Mouse (Mus musculus) mouse embryonic stem cell (cell line): ENCODE results near the gene Rbm4b.

ENCODE experiments used
- in situ Hi-C, 2 experiments: fragments of 300-500 bp; cut with MboI; formaldehyde crosslinking; loops; 1 replicate in 1 of 2; 3 replicates in 1 of 2; pipeline ENCODE4 v1.14.3; 2019 to 2020; ENCODE audit warnings: low sequenced_read_pairs in 2 of 2, low pct_unique_long_range_greater_than_20kb in 1 of 2, mixed read lengths in 1 of 2; ENCODE audit not compliant: unreplicated experiment in 1 of 2

Gene Rbm4b

DNA sequence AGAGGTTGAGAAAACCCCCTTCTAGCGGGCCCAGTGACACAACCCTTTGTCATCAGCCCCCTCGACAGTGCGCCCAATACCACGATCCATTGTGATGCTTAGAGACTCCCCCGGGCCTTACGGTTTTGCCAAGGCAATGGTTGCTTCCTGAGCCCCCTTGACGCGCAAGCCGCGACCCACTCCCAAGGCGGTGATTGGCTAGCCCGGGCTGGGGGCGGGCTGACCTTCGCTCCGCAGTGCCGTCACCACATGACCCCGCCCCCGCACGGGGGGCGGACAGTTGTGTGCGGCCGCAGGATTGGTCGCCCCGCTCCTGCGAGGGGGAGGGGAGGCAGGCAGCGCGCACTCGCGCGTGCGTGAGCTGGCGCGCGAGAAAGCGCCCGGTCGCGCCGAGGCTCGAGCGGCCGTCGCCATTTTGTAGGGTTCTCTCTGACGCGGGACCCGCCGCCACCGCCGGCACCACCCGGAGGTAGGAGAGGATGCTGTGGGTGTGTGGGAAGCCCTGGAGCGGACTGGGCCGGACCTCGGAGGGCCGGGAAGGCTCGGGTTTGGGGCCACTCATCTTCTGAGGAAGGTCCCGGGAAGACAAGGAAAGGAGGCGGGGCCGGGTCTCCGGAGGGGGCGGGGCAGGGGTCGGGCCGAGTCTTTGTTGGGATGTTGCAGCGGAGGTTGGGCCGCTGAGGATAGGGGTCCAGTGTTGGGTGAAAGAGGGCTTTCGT lies at the start of gene Rbm4b:
Gene Rbm4b, plus strand, starts transcription at position 305 of the 719 bp plus-strand sequence.
- in situ Hi-C loops: no loop called here

DNA sequence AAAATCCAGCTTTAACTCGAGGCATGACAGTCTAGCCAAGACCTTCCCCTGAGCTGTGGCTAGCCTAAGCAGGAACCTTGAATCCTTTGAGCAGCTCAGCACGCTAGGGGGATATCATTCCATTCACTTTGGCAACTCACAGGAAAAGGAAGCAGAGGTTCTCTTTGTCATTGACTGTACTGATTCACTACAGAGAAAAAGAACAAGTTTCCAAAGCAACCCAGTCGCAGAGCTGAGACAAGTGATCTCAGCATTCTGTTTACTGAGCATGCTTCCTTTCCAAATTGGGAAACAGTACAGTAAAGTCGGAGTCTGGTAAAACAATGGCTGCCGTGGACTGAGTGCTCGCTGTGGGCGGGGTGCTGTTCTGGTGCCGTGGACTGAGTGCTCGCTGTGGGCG lies 47.5 kb upstream of the Rbm4b start:
- in situ Hi-C loops: no loop called here

DNA sequence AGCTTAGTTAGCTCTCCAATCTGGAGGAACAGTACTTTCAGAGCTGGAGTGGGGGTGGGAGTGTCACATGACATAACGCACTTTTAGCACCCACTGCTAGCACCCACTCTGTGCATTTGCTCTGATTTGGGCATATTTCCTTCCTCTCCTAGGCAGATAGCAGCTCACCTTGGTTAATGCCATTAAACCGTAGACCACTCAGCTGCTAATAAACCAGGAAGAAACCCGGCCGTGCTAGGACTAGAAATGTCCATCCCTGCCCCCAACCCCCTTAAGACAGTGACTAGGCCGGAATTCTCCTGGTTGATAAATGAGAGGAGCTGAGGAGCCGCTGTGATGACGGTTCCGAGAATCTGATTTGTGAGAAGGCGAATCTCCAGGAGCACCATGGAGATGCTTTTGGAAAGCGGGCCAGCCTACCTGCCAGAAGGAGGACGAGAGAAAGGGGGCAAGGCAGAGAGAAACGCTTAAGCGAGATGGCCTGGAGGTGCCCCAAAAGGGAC lies 45.1 kb upstream of the Rbm4b start, which contains the start of gene Sptbn2:
Gene Sptbn2, plus strand, starts transcription at position 70 of the 503 bp plus-strand sequence.
- in situ Hi-C loops: no loop called here

DNA sequence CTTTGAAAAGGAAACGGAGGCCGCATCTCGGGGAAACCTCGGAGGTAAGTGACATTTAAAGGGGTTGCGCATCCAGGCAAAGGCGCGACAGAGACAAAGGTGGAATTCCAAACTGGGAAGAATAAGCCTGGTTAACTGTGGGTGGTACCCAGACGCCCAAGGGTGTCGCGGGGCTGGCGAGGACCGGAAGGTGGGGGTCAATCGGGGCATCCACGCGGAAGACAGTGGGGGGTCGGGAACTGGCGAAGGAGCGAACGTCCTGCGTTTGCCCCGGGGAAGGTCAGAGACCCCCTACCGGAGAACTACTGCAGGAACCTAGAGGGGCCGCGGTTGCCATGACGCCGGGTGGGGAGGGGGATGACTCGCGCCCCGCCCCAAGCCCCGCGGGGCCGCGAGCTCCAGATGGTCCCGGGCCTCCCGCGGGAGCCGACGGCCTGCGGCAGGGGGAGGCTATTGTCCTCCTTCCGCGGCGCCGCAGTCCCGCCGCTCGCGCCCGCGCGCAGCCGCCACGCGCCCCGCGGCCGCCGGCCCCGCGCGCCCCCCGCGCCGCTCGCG lies 44.6 kb upstream of the Rbm4b start:
- in situ Hi-C loops: no loop called here

DNA sequence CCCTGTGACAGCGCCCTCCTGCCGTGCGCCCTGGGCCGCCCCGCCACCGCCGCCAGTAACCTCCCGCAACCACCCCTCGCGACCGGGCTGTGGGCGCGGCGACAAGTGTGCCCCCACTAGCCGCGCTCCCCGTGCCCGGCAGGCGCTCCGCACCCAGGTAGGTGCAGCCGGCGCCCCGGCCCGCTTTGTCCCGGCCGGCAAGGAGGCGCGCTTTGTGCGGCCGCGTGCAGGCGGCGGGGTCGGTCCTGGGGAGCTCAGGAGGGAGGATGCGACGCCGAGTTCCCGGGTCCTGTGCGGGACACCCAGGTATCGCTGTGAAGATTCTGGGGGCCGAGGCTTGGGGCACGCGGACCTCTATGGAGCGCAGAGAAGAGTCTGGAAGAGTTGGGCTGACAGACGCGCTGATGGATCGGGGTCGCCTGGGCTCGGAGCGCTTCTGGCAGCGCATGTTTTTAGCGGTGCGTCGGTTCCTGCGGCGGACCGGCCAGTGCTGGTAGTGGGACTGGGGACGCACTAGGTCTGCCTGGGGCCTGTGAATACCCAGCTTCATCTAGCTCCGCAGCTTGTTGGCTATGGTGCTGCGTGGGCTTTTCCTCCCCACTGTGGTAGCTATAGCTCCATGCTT lies 44.0 kb upstream of the Rbm4b start:
- in situ Hi-C loops: no loop called here

DNA sequence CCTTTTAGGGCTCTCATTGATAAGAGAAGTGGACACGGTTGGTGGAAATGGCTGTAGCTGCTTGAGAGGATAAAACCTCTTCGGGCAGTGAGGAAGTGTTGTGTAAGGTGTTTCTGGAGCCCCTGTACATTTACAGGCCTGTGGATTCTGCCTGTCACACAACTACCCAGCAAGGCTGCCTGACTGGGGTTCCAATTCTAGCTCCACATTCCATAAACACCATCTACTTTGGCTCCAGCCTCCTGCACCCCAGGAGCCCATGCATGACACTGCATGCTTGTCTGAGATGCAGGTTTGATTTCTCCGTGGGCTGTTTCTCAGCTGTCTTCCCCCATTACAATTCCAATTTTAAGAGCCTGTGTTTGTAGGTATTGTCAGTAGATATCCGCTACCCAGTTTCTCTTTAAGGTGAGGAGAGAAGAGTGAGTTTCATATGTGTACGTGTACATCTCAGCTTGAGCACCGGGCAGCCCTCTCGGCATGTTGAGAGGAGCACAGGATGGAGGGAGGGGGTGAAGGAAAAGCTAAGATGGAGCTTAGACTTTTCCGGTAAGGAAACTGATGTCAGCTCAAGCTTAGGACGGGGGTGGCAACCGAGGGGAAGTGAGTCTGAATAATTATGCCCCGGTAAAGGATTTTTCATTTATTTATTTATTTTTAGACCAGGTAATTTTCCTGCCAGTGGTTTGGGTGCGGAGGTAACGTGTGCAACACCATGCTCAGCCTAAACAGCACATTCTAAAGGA lies 43.3 kb upstream of the Rbm4b start:
- in situ Hi-C loops: no loop called here

DNA sequence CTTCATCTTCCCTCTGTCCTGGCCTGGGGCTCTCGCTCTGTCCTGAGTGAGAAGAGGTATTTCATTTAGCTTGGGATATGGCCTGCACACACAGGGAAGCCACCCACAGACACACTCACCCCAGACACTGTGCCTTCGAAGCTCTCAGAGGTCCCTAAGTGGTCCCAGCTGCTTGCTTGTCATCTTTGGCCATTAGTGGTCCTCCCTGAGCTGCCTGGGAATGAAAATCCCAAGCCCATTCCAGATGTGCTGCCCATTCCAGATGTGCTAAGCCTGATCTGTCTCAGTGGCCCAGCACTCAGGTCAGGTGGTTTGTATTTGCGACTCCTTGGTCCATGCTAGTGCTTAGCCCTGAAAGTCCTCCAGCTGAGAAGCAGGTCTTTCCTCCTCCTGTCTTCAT lies 42.4 kb upstream of the Rbm4b start:
- in situ Hi-C loops: no loop called here

DNA sequence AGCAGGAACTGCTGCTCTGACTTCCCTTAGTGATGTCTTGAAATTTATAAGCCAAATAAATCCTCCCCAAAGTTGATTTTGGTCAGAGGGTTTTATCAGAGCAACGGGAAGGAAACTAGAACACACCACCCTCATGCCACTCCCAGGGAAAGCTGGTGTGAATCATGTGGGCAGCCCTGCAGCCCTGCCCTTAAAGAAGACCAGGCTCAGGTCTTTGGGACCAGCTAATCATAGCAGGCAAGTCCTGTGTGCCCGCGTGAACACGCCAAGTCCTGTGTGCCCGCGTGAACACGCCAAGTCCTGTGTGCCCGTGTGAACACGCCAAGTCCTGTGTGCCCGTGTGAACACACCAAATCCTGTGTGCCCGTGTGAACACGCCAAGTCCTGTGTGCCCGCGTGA lies 39.5 kb upstream of the Rbm4b start:
- in situ Hi-C loops: no loop called here

DNA sequence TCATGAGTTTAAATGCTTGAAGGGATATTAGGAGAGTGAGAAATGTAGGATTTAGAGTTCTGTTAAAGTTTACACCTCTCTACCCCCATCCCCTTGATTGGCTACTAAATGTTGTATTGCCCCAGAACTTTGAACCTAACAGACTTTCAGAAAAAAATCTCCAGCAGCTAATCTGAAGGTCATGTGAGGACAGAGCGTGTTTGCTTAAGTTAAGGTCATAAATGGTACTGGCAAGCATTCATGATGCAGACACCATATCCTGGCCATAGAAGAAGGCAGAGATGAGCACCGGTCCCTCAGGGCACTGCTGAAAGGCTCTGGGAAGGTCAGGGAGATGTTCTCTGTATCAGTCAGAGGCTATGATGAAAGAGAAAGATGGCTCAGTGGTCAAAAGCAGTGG lies 39.0 kb upstream of the Rbm4b start:
- in situ Hi-C loops: no loop called here

DNA sequence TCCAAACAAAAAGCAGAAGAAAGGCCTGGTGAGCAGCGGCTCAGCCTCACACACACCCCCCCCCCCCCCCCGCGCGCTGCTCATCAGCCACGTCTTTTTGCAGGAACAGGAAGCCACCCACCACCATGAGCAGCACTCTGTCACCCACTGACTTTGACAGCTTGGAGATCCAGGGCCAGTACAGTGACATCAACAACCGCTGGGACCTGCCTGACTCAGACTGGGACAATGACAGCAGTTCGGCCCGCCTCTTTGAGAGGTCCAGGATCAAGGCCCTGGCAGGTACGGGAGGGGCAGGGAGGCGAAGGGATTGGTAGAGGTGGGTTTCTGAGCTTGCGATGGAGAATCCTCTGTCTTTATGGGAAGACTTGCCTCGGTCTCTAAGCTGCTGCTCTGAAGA lies 37.6 kb upstream of the Rbm4b start:
- in situ Hi-C loops: no loop called here

DNA sequence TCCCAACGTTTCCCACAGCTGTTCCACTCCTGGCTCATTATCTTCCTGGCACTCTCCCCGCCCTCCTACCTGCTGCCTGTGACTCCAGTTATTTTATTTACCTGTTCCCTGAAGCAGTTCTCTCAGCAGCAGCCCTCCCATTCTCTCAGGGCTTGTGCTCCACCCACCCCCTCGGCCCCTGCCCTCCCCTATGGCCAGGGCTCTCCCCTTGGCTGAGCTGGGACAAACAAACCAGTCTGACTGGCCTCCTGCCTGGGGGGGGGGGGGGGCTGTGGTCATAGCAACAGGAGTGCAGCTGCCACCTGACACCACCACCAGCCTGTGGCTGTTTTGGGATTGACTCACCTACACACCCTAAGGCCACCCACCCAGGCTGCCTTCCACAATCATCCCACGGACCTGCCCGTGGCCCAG lies 36.9 kb upstream of the Rbm4b start:
- in situ Hi-C loops: no loop called here

DNA sequence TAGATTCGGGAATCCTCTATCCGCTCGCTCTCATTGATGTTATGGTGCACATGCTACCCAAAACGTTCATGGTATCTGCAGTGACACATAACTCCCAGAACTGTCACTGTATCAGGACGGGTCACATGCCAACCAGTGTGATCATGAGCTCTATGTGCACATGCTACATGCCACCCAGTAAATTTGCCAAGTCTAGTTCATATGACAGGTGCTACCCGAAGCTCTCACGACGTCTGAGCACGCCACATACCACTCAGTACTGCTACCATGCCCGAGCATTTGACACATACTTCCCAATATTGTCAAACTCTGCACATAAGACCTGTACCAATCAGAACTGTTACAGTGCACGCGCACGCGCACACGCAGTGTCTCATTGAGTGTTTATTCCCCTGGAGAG lies 36.2 kb upstream of the Rbm4b start:
- in situ Hi-C loops: no loop called here

DNA sequence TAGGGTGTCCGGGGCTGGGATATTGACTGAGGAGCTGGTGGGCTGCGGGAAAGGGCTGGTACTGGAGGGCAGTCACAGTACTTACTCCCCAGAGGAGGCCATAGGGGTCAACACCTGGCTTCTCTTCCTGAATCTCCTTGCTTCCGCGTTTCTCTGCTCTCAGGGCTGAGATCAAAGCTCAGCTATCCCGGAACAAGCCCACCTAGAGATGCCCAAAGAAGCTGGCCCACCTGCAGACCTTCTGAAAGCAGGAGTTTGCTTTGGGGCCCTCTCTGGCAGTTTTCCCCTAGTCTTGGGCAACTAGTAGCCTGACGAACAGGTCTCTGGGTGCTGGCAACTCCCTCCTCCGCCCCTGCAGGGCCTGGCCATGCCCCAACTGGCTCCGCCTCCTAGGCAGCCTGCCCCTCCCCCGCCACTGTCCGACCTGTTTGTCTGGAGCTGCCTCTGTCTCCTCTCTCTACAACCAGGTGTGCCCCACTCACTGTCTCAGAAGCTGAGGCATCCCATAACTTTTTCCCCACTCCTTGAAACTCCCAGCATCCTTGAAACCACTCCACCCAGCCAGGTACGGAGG lies 35.5 kb upstream of the Rbm4b start:
- in situ Hi-C loops: no loop called here

DNA sequence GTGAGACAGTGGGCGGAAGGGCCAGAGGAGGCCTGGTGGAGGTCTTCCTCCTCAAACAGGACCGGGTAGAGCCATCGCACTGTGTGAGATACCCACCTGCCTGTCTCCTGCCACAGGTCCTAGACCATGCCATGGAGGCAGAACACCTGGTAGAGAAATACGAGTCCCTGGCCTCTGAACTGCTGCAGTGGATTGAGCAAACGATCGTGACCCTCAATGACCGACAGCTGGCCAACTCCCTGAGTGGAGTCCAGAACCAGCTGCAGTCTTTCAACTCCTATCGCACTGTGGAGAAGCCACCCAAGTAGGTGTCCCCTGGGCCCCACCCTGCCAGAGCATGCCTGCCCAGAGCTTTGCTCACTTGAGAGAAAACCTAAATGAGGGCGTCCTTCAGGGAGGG lies 27.1 kb upstream of the Rbm4b start:
- in situ Hi-C loops: no loop called here

DNA sequence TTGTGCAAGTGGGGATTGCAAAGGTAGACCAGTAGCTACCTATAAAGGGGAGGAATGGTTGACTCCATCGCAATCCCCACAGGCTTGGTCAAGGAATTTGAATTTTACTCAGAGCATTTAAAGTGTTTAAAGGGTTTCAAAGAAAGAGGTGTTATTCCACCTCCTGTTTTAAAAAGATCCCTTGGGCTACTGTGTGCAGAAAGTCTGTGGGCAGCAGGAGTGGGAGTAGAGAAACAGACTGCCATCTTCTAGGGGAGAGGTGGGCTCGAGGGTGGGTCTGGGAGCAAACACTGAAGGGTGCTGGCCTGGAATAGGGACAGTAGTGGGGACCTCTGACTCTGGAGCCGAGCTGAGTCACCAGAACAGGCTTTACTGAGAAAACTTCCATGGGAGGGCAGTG lies 23.2 kb upstream of the Rbm4b start:
- in situ Hi-C loops: no loop called here

DNA sequence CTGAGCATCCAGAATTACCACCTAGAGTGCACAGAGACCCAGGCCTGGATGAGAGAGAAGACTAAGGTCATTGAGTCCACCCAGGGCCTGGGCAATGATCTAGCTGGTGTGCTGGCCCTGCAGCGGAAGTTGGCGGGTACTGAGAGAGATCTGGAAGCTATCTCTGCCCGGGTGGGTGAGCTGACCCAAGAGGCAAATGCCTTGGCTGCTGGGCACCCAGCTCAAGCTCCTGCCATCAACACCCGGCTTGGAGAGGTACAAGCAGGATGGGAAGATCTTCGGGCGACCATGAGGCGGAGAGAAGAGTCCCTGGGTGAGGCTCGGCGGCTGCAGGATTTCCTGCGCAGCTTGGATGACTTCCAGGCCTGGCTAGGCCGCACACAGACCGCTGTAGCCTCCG lies 18.4 kb upstream of the Rbm4b start:
- in situ Hi-C loops: no loop called here

DNA sequence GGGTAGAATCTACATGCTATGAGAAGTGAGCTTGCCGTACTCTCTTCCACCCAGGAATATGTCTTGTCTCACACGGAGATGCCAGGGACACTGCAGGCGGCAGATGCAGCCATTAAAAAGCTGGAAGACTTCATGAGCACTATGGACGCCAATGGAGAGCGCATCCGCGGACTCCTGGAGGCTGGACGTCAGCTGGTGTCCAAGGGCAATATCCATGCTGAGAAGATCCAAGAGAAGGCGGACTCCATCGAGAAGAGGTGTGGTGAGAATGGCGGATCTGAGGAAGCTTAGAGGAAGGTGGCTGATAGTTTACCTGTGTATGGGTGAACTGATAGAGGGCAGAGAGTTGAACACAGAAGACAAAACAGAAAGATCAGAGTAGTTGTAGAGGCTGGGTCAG lies 17.2 kb upstream of the Rbm4b start:
- in situ Hi-C loops: no loop called here

DNA sequence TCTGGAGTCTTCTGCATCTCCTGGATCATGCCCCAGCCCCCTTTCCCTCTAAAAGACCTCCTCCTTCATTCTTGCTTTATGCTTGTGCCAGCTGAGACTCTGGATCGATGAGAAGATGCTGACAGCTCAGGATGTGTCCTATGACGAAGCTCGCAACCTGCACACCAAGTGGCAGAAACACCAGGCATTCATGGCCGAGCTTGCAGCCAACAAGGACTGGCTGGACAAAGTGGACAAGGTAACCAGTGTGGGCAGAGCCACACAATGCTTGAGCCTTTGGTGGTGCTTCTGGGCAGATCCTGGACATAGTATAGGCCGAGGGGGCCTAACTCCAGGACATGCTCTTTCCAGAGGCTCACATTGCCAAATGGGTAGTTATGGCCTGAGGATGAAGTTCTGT lies 16.5 kb upstream of the Rbm4b start:
- in situ Hi-C loops: loop anchor here (5.0 to 10.0 kb wide), 3 partner anchors 92 to 245 kb away; partner anchors contain the start of gene 2010003K11Rik (in 1 of the 2)

DNA sequence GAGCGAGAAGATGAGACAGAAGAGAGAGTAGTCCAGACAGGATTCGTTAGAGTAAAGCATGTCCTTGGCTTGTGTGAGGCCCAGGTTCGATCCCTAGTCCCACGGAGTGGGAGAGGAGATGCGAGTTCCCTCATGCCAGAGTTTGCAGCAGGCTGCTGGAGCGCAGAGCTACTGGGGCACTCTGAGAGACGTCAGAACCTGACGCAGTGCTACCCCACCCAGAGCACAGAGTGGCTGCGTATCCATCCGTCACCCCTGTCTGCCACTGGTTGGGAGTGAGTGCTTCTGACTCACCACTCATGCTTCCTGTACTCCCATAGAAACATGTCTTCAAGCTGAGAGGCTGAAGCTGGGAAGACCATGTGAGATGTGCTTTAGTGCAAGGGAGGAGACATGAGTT lies 14.8 kb upstream of the Rbm4b start:
- in situ Hi-C loops: loop anchor here (5.0 to 10.0 kb wide), 3 partner anchors 94 to 247 kb away; partner anchors contain the start of gene 2010003K11Rik (in 1 of the 2)
